Mouse (Mus musculus): ENCODE data around the gene Ikzf3. TPM values are rescaled to one million over a fixed set of nuclear protein-coding genes. Genes with fewer than 3 reads are reported as not detected.

The Ikzf3 gene
- total RNA-seq, 2 experiments from 2014 or later, result 0.67 to 0.72 TPM

DNA sequence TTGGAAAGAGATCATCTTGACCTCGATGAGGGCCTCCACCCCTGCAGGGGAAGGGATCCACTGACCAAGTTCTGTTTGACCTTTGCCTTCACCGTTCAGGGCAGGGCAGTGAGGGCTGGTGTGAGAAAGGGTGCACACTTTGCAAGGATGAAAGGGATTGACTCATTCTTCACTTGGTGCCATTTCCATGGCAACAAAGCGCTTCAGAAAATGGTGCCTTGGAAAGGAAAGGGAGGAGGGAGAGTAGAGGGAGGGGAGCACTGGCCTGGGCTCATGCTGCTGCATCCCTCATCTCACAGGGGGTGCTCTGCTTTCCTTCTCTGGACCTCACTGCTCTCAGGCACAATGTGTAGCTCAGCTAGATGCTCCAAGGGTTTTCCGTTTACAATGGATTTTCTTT lies 73.1 kb downstream of the Ikzf3 start:
- no peak for DNase-seq

DNA sequence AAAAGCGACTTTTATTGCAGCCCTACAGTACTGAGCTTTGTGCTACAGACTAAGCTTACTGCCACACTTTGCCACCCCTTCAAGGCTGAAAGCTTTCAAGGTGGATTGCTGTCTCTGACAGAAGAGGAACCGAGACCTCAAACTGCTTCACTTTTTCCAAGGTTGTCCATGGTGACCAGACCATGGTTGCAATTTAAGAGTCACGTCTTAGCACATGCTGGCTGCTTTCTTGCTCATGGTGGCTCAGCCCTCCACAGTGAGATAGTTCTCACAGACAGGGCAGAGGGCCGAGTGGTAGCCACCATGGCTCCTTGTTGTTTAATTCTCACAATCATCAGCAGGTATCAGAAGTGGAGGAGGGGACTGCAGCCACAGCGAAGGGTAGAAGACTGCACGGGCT lies 75.0 kb downstream of the Ikzf3 start:
- no peak for DNase-seq

DNA sequence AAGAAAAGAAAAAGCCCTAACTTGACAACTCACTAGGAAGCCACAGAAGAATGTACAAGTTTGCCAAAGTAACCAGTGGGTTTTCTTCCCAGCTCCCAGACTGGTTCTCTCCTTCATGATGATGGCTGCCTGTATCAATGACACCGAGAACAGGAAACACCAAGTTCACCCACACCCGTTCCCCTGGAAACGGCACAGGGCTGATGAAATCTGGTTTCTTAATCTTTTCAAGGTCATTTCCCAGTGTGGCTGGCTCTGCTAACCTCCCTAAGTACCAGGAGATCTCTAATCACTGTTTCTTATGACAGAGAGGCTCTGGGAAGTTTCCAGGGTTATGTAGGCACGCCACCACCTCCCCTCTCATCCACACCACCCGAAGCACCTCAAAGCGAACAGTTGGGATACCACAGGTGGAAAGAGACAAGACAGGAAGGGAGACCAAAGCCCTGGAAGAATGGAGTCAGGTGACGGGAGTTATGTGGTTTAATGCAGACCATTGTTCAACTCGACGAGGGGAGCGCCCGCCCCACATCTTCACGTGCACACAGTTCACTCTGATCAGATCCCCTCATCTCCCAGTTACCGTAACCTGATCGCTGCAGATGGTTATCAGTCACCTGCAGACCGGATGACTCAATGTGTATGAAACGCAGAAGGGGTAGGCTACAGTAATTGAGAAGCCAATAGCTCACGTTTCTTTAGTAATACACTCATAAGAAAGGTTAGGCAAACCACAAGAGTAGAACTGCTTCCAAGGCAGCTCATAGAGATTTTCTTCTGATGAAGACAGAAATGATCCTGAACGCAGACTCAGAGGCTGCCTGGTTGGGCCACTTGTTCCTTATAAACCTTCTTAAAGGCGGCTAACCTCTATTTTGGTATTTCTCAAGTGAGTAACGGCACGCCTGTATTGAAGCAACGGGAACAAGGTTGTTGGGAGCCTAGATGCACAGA lies 75.8 kb downstream of the Ikzf3 start:
- no peak for DNase-seq

DNA sequence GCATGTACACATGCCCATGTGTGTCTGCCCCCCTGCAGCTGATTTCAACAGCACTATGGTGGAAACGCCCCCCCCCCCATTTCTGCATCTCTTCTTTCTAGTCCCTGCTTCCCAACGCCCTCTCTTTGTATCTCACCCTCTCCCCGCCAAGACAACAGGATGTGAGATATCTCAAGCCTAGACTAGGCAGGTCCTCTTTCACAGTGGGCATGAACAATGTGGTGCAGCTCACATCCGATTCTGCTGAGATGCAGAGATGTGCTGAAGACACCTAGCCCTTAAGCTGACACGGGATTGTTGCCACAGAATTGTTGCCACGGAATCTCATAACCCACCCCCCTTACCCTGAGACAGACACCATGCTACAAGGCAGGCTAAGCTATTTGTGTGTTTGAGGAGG lies 81.3 kb downstream of the Ikzf3 start:
- no peak for DNase-seq

DNA sequence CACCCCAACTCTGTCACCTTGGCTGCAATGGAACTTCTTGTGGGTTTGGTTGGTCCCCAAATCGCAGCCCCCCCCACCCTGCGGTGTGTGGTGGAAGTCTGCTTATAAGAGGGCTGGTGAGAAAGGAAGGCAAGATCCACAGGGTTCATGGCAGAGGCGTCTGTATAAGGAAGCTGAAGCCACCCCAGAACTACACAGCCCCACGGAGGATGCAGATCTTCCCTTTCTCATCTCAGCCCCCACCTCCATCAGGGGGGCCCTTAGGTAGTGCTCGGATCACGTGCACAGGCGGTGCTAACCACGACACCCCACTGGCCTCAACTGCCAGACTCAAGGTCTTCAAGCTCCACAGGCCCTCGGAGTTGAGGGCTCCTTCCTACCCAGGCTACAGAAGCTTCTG lies 81.9 kb downstream of the Ikzf3 start:
- DNase-seq, result no peak

DNA sequence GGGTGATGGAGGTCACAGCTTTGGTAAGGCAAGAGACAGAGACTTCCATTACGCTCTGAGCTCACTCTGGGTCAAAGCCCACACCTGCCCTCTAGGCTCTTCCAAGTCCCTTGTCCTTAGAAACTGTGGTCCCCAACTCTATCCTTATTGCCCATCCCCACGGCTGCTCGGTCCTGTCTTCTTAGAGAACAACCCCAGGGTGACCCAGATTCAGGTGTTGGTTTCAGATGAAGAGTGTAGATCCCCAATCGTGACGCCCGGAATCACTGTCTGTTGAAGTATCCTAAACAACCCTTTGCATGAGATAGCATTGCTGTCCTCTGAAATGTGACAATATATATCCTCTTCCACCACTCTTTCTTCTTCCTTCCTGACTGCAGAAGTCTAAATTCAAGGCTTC lies 83.6 kb downstream of the Ikzf3 start:
- no peak for DNase-seq

DNA sequence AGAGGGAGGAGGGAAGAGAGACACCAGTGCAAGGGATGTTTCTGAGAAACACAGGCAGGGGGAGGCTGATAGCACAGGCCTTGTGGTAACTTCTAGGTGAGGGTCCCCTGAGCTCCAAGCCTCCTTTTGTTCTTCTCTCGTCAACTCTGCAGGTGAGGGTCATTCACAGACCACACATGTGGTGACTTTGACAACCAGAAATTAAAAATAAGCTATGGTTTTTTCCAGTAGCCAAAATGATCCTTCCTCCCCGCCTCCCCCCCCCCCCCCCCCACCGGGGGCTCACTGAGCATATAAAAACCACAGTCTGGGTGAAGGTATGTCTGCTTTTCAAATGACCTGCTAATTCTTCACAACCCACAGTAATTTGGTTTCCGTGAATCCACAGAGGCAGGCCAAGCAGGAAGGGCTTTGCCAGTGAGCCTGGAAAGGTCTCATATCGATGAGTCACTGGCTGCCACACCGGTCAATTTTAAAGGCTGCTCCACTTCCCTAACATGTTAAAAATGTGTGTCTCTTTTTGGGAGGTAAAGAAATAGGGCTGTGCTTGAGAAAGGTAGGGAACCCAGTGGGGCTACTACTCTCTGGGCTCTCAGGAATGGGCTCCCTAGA lies 84.6 kb downstream of the Ikzf3 start:
- DNase-seq, result no peak

DNA sequence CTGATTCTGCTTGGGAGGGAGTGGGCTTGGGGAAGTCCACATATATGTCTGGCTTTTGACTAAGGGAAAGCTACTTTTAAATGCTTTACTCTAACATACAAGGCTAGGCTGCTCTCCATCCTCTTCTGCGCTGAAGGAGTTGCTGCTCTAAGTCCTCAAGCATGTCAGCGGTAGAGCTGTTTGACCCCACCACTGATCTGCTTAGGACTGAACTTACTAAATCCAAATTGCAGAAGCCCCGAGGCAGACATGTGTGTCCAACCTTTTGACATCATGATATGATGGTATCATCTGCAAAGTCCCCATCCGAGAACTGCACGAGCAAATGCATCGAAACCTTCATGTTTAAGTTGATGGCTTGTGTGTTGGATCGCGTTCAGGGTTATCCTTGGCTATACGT lies 86.0 kb downstream of the Ikzf3 start:
- no peak for DNase-seq

DNA sequence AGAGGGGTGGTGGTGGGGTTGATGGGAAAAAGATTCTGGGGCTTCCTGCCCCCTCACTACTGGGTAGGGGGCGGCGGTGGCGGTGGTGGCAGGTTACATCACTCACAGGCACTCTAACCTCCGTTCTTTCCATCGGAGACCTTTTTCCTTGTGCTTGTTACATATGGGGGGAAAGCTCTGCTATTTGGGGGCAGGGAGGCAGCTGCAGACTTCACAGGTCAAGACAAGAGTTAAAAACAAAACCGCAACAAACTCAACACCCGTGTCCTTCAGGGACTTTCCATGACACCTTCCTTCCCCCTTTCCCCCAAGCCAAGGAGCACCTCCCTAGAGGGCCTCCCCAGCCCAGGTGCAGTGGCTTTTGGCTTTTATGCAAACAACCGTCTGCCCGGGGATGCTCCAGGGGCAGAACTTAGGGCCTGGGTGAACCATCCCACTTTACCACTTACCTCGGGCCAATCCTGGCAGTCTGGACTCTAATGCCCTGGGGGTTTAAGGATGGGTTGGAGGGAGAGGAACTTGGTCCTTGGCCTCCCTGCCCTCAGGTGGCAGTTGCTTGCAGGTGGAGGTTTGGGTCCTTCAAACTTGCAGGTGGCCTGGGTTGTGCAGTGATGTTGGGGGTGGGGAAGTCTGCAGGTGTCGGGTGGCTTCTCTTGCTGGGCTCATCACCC lies 86.6 kb downstream of the Ikzf3 start:
- DNase-seq, result no peak

DNA sequence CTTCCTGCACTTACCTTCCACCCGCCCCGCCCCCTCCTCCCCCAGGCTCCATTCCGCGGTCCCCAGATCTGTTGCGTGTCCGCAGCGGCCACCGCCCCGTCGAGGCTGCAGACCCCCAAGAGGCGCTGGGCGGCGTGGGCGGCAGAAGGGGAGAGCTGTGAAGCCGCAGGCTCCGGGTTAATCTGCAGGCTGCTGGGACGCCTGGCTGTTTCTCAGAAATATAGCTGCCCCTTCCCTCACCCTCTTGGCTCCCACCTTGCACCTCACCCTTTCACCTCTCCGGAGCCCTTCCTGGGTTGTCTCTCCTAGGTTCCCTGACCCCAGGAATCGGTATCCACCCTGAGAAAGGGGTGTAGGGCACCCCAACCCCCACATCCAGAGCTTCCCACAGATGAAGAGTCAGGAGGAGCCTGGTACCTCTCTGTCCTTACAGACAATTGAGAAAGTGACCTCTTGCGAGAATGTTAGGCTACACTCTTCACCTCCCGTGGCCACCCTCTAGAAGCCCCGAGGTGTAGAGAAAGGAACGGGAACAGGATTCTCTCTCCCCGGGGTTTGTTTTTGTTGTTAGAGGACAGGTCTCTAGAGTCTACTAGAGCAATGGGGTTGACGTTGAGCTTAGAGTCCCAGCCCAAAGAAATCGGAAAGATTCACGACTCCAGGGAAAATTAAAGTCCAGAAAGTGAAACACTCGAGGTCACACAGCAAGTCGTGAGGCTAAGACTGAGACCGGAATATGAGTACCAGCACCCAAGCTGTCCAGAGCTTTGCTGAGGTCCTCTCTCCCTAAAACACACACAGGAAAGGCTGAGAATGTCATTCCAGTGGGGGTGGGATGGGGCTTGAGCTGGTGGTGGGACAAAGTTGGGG lies 87.5 kb downstream of the Ikzf3 start:
- DNase-seq, result no peak

DNA sequence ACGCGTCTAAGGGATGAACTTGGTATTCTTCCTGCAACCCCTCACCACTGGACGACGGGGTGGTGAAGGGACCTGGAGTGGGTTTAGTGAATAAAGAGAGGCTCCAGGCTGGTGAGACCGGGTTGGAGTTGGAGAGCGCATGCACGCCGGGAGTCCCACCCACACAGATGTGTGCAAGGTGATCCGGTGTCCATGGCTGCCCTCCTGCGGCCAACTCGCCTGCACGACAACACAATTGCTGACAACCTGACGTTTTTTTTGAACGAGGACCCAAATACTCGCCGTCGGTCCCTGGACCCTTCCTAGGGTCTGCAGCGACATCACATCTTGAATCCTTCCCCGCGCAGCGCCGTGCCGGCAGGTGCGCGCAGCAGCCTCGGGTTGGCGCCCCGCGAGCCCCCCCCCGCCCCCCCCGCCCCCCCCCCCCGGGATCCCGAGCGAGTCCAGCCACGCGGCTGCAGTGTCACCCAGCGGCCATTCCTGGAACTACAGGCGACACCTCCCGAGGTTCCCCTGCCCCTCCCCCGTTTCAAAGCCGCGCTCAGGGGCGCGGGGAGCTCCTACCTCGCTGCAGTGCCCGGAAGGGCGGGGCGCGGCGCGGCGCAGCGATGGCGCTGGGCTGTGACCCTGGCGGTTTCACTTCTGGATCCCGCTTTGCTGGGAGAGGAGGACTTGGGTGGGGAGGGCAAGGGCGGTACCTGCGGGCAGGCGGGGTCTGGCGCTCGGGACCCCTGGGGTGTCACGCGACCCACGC lies 88.3 kb downstream of the Ikzf3 start:
- DNase-seq, result peak; percentile 93

DNA sequence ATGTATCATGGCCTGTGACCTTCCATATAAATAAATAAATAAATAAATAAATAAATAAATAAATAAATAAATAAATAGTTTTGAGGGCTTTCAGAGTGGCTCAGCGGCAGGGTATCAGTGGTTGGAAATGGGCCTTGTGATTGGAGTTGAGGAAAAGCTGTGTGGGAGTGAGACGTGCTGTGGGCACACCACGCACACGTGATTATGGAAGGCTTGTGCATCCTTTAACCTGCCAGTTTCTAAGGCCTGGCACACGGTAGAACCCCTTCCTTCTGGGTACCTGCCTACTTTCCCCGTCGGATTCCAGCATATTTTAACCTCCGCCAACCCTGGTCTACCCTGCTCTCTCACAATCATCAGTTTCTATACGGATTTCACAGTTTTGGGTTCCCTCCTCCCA lies 88.9 kb downstream of the Ikzf3 start:
- no peak for DNase-seq

DNA sequence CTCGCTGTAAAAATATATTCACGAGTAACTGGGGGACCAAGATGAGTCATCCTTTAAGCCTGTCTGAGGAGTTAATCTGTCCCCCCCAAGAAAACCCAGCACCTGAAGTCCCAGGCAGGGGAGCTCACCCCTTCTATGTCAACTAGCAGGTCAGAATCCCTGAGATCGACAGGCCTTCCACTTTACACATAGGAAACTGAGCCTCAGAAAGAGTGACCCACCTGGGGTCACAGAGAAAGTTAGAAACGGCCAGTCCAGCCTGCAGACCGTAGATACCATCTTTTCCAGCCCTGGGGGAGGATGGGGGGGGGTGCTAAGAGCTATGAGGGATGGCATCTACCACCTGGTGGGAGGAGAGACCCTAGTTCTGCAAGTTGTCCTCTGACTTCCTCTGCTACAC lies 89.3 kb downstream of the Ikzf3 start:
- DNase-seq, result no peak

DNA sequence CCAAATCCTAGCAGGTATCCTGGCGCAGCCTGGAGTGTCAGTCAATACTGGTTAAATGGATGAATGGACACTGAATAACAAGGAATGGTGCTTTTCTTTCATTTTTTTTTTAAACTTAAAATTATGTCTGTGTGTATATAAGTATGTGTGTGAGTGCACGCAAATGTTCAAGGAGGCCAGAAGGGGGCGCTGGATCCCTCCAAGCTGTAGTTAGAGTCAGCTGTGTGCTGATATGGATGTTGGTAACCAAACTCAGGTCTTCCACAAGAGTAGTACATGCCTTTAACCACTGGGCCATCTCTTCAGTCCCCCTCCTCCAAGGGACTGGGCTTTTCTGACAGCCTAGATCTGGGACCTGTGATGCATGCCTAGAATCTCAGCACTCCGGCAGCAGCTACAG lies 90.3 kb downstream of the Ikzf3 start:
- no peak for DNase-seq

DNA sequence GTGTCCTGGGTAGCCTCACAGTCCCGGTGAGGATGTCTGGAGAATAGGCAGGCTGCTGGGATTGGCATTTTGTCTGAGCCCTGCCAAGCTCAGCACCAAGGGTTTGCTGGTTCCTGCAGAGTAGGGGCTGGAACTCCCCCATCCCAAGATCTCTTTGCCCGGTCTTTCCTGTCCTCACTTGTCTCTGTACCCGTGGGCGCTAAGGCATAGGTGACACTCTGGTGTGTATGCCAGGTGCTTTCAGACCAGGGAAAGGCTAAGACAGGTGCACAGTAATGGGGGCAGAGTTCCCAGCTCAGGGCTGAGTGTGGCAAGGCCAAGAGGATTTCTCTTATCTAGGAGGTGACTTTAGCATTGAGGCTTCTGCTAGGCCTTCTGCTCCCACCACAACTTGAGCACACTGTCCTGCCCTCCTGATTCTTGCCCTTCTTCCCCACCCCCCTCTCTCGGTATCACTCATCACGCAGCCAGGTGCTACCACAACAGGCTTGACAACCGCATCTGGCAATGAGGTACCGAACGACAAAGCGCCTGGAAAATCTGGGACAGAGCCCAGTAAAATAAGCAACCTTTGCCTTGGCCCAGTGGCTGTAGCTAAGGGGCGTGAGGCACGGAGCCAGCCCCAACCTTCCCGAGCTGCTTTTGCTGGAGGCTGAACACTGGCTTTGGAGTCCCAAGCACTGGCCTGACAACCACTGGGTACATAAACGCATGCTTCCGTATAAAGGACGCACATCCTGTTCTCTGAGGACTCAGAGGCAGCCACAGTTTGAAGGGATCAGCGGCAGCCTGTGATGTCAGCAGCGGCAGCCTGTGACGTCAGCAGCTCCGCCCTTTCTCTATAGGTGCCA lies 95.7 kb downstream of the Ikzf3 start:
- peak; percentile 34 for DNase-seq

DNA sequence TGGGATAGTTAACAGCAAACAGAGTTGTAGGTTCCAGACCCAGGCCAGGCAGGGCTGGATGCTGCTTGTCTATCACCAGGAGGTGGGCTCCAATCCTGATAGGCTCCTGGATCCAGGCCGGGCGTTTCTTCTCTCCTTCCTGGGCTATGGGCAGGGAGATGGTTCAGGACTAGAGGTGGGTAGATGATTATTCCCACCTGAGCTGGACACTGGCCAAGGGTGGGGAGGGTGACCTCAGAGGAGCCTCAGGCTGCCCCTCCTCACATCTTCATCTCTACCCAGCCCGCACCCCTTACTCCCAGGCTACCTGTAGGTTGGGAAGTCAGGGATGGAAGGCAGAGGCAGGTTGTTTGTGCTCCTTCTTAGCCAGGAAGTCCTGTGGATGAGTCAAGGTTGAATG lies 96.4 kb downstream of the Ikzf3 start:
- no peak for DNase-seq

DNA sequence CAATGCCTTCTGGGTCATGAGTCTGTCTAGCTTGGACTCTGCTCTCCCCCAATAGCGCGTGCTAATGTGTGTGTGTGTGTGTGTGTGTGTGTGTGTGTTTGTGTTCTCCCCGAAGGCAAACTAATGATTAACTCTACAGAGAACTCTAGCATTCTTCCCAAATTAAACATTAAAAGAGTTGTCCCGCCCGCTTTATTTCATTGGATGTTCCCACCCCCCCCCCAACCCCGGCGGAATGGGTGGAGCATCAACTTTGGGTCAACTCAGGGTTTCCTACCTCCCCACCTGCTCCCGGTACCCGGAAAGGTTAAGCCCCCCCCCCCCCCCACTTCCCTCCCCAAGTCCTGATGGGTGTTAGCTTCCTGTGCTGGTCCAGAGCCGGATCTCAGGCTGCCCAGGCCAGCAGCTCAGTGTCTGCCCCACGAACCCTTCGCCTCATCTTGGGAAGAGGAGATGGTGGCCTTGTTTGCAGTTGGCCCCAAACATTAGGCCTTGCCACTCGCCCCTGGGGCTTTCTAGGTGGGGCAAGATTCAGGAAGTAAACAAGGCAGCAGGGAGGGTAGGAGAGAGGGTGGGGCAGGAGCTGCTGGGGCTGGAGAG lies 97.5 kb downstream of the Ikzf3 start:
- no peak for DNase-seq

DNA sequence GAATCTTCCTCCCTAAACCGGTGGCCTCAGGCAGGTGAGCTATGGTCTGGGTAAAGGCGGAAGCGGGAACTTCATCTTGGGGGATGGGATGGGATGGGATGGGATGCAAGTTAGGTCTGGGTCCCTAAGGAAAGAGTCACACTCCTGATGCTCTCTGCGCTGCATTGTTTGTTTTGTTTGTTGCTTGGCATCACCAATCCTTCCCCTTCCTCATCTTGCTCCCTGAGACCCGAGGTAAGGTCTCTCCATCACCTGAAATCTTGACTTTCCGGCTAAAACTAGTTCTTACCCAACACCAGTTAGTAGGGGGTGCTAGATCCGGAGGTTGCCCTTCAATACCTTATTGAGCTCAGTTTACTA lies 98.4 kb downstream of the Ikzf3 start:
- DNase-seq, result no peak

DNA sequence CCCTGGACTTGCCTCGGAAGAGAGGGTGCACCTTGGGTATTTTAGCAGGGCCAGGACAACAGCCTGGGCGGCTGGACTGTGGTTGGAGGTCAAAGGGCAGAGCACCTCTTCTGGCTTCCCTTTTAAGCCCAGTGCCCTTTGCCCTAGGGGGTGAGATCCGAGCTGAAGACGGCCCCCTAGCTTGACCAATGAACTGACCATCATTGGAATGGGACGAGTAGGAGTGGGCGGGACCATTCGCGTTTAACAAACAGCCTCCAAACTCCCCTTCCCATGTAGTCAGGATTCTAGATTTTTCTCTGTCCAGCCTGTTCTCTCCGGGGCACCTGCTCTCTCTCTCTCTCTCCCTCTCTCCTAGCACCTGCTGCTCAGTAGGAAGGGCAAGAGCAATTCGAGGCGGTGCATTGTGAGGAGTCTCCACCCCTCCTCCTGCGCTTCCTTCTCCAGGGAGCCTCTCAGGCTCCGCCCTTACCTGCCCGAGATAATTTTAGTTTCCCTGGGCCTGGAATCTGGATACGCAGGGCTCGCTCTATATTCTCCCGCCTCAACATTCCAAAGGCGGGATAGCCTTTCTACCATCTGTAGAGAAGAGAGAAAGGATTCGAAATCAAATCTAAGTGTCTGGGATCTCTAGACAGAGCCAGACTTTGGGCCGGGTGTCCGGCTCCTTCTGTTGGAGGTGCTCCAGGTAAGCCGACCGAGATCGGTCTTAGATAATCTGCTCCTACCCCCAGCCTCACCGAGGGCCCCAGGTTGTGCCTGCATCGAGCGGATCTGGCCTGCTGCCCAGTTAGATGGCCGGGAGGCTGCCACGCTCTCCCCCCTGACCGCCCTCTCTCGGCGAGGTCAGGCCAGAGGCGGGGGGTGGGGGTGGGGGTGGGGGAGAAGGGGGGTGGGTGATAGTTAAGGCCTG lies 99.0 kb downstream of the Ikzf3 start:
- no peak for DNase-seq

All from heart, postnatal 4 days (tissue).